Mouse (Mus musculus): ENCODE measurements around the gene Atp2a1.

GRCm38 (mm10) chr7:126418496-126418895, 44.4 kb downstream of the Atp2a1 start:
- TF ChIP-seq CHD2 (IDR thresholded peaks at IDR 0.05; ENCODE audit: low read depth, low read length), result no peak
- no peak for TF ChIP-seq ZC3H11A (IDR thresholded peaks at IDR 0.05; ENCODE audit: borderline replicate concordance, low read depth, low read length)
- TF ChIP-seq ZNF384 (IDR thresholded peaks at IDR 0.05; ENCODE audit: low read depth, low read length), result no peak
- no peak for TF ChIP-seq MAFK (IDR thresholded peaks at IDR 0.05; ENCODE audit: insufficient read depth, low read depth, low read length)
